Mouse (Mus musculus) ES-E14 (cell line): ENCODE measurements around the gene Gal3st3.

Experiments used
- HCFC1 ChIP-seq: IDR thresholded peaks from 2 replicates; pipeline ENCODE4 v1.6.1; 2012; ENCODE audit warnings: low read length, inconsistent platforms, borderline replicate concordance; ENCODE audit not compliant: insufficient read depth
- ZC3H11A ChIP-seq: IDR thresholded peaks from 2 replicates; pipeline ENCODE4 v1.6.1; 2012; ENCODE audit warnings: low read depth, mild to moderate bottlenecking, inconsistent platforms, low read length, borderline replicate concordance

DNA sequence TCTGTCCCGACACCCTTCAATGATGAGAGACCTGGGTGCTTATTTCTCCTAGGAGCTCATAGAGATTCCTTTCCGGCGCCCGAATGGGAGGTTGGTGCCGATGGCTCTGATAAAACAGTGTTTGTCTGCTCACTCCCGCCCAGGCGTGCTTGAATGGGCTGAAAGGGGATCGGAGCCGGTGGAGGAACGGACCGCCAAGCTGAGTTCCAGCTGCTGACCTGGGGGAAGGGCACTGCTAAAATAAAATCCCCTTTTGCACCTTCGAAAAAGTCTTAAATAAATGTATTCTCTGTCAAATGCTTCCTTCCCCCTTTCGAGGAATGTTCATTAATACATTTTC, 2.4 kb upstream of the Gal3st3 start:
- TF ChIP-seq HCFC1 (no peak), ZC3H11A (no peak)
